Mouse (Mus musculus): Measurements from ENCODE around the gene Pagr1b.

Pagr1b gene

GRCm38 (mm10) chr7:127016481-127016485 lies at the start of gene Pagr1b:
Pagr1b (minus strand) TSS chr7:127016484.
- DNase-seq (ENCODE audit: low spot score in 2 of 2), result no peak

GRCm38 (mm10) chr7:127065538-127065937 lies 49.3 kb upstream of the Pagr1b start:
- no peak for DNase-seq (ENCODE audit: low spot score in 2 of 2)

GRCm38 (mm10) chr7:127055026-127055585 lies 38.8 kb upstream of the Pagr1b start:
- peak in 1 of 2 experiments; percentile 9 for DNase-seq (ENCODE audit: low spot score in 2 of 2)

GRCm38 (mm10) chr7:127041851-127042672 lies 25.8 kb upstream of the Pagr1b start, which contains the start of gene Kif22:
Kif22 (minus strand) TSS chr7:127042471.
- peak in 1 of 2 experiments; percentile 93 for DNase-seq (ENCODE audit: low spot score in 2 of 2)

- no peak for DNase-seq (ENCODE audit: low spot score in 2 of 2)
Measured at GRCm38 (mm10) chr7:127031244-127031643, 15.0 kb upstream of the Pagr1b start.

- no peak for DNase-seq (ENCODE audit: low spot score in 2 of 2)
Measured at GRCm38 (mm10) chr7:127030172-127030571, 13.9 kb upstream of the Pagr1b start.

- DNase-seq (ENCODE audit: low spot score in 2 of 2), result no peak
Measured at GRCm38 (mm10) chr7:127027885-127028284, 11.6 kb upstream of the Pagr1b start.

GRCm38 (mm10) chr7:127026984-127027726 lies 10.9 kb upstream of the Pagr1b start, which contains the start of gene Maz:
Maz (minus strand) TSS chr7:127027037.
- peak; percentile 98 to 99 for DNase-seq (ENCODE audit: low spot score in 2 of 2)

- no peak for DNase-seq (ENCODE audit: low spot score in 2 of 2)
Measured at GRCm38 (mm10) chr7:127026616-127026983, 10.3 kb upstream of the Pagr1b start.

GRCm38 (mm10) chr7:127026161-127026600 lies 9.9 kb upstream of the Pagr1b start:
- DNase-seq (ENCODE audit: low spot score in 2 of 2), result no peak

GRCm38 (mm10) chr7:127025556-127026160 lies 9.4 kb upstream of the Pagr1b start:
- no peak for DNase-seq (ENCODE audit: low spot score in 2 of 2)

GRCm38 (mm10) chr7:127024755-127025555 lies 8.7 kb upstream of the Pagr1b start:
- DNase-seq (ENCODE audit: low spot score in 2 of 2), result peak in 1 of 2 experiments; percentile 84

- no peak for DNase-seq (ENCODE audit: low spot score in 2 of 2)
Measured at GRCm38 (mm10) chr7:127023896-127024690, 7.8 kb upstream of the Pagr1b start.

GRCm38 (mm10) chr7:127023272-127023691 lies 7.0 kb upstream of the Pagr1b start:
- no peak for DNase-seq (ENCODE audit: low spot score in 2 of 2)

- no peak for DNase-seq (ENCODE audit: low spot score in 2 of 2)
Measured at GRCm38 (mm10) chr7:127022528-127023271, 6.4 kb upstream of the Pagr1b start.

GRCm38 (mm10) chr7:127021563-127022527 lies 5.6 kb upstream of the Pagr1b start:
- DNase-seq (ENCODE audit: low spot score in 2 of 2), result no peak

GRCm38 (mm10) chr7:127020901-127021562 lies 4.7 kb upstream of the Pagr1b start, which contains the start of the genes Gm42742 and Prrt2:
Gm42742 (minus strand) TSS chr7:127021097.
Prrt2 (minus strand) TSS chr7:127021211.
- DNase-seq (ENCODE audit: low spot score in 2 of 2), result peak in 1 of 2 experiments; percentile 74

GRCm38 (mm10) chr7:127020491-127020890 lies 4.2 kb upstream of the Pagr1b start:
- no peak for DNase-seq (ENCODE audit: low spot score in 2 of 2)

All from left cerebral cortex, adult 9 months (tissue).